Mouse (Mus musculus): Measurements from ENCODE around the gene Trabd.

The Trabd gene

GRCm38 (mm10) chr15:89076156-89076731 is 1.3 kb downstream of the Trabd start:
- DNase-seq (ENCODE audit: low read depth, low spot score) = no peak

- DNase-seq (ENCODE audit: low read depth, low spot score) = no peak
These were observed 3.4 kb downstream of the Trabd start for GRCm38 (mm10) chr15:89078208-89078836.

- no peak for DNase-seq (ENCODE audit: low read depth, low spot score)
These were observed 9.0 kb downstream of the Trabd start for GRCm38 (mm10) chr15:89083906-89084305.

- no peak for DNase-seq (ENCODE audit: low read depth, low spot score)
These were observed 9.9 kb downstream of the Trabd start for GRCm38 (mm10) chr15:89084826-89085225.

- DNase-seq (ENCODE audit: low read depth, low spot score) = peak; percentile 79
These were observed 13.8 kb downstream of the Trabd start, which contains the start of gene Selenoo for GRCm38 (mm10) chr15:89088607-89089247. Selenoo (plus strand) TSS chr15:89089084.

- DNase-seq (ENCODE audit: low read depth, low spot score) = no peak
These were observed 14.5 kb downstream of the Trabd start for GRCm38 (mm10) chr15:89089248-89090051.

- DNase-seq (ENCODE audit: low read depth, low spot score) = no peak
These were observed 15.7 kb downstream of the Trabd start for GRCm38 (mm10) chr15:89090662-89091061.

GRCm38 (mm10) chr15:89092181-89092580 is 17.3 kb downstream of the Trabd start:
- no peak for DNase-seq (ENCODE audit: low read depth, low spot score)

- no peak for DNase-seq (ENCODE audit: low read depth, low spot score)
These were observed 22.5 kb downstream of the Trabd start for GRCm38 (mm10) chr15:89097450-89097849.

- DNase-seq (ENCODE audit: low read depth, low spot score) = no peak
These were observed 23.7 kb downstream of the Trabd start for GRCm38 (mm10) chr15:89098616-89099015.

GRCm38 (mm10) chr15:89100823-89101222 is 25.9 kb downstream of the Trabd start:
- DNase-seq (ENCODE audit: low read depth, low spot score) = no peak

GRCm38 (mm10) chr15:89102646-89103045 is 27.7 kb downstream of the Trabd start:
- DNase-seq (ENCODE audit: low read depth, low spot score) = no peak

GRCm38 (mm10) chr15:89103921-89104320 is 29.0 kb downstream of the Trabd start:
- DNase-seq (ENCODE audit: low read depth, low spot score) = no peak

- no peak for DNase-seq (ENCODE audit: low read depth, low spot score)
These were observed 29.5 kb downstream of the Trabd start for GRCm38 (mm10) chr15:89104425-89104824.

- DNase-seq (ENCODE audit: low read depth, low spot score) = no peak
These were observed 31.1 kb downstream of the Trabd start for GRCm38 (mm10) chr15:89106073-89106472.

- DNase-seq (ENCODE audit: low read depth, low spot score) = no peak
These were observed 32.1 kb downstream of the Trabd start for GRCm38 (mm10) chr15:89106976-89107375.

- DNase-seq (ENCODE audit: low read depth, low spot score) = peak; percentile 69
These were observed 35.2 kb downstream of the Trabd start for GRCm38 (mm10) chr15:89110147-89110546.

- no peak for DNase-seq (ENCODE audit: low read depth, low spot score)
These were observed 43.1 kb downstream of the Trabd start for GRCm38 (mm10) chr15:89118007-89118406.

GRCm38 (mm10) chr15:89122649-89123366 is 47.9 kb downstream of the Trabd start, which contains the start of gene Tubgcp6:
Tubgcp6 (minus strand) TSS chr15:89123112.
- DNase-seq (ENCODE audit: low read depth, low spot score) = peak; percentile 98

- peak; percentile 75 for DNase-seq (ENCODE audit: low read depth, low spot score)
These were observed 48.7 kb downstream of the Trabd start for GRCm38 (mm10) chr15:89123595-89123994.

GRCm38 (mm10) chr15:89124312-89124711 is 49.4 kb downstream of the Trabd start:
- no peak for DNase-seq (ENCODE audit: low read depth, low spot score)

Data from ZHBTc4 (cell line).